Mouse (Mus musculus) midbrain, postnatal 0 days (tissue): ENCODE measurements at regions not wholly inside any gene's neighbourhood (a gene's known extent, or its start where the extent isn't known, plus 50 kb on each side); places are given as distances from the start of the nearest gene placed in this dataset.

Experiments used
- ATAC-seq: fragments of 200-750 bp; cut with Nextera tagmentation; 2 replicates; pipeline ENCODE4 v1.8.0; 2017; ENCODE audit warnings: moderate number of reproducible peaks, mild to moderate bottlenecking, moderate TSS enrichment, moderate library complexity; ENCODE audit not compliant: low FRiP score
- DNase-seq: peaks from one replicate; pipeline ENCODE4 v3.0.0-alpha.2; 2015; ENCODE audit warnings: low spot score
- H3K27ac ChIP-seq: fragments of 300-500 bp; sonication (generic); 2 replicates; pipeline ENCODE4 v1.5.1; 2014; ENCODE audit warnings: low read depth, mild to moderate bottlenecking, low read length, mixed read lengths
- H3K27me3 ChIP-seq: fragments of 300-500 bp; sonication (generic); 2 replicates; pipeline ENCODE4 v1.6.1; 2014; ENCODE audit warnings: low read length, control low read depth, mixed read lengths; ENCODE audit not compliant: insufficient read depth
- H3K36me3 ChIP-seq: fragments of 300-500 bp; sonication (generic); 2 replicates; pipeline ENCODE4 v1.6.1; 2014; ENCODE audit warnings: low read length, control low read depth, mixed read lengths; ENCODE audit not compliant: insufficient read depth
- H3K4me1 ChIP-seq: fragments of 300-500 bp; sonication (generic); 2 replicates; pipeline ENCODE4 v1.6.1; 2014; ENCODE audit warnings: mild to moderate bottlenecking, control low read depth, antibody characterized with exemption, low read length, mixed read lengths; ENCODE audit not compliant: insufficient read depth
- H3K4me2 ChIP-seq: fragments of 300-500 bp; sonication (generic); 2 replicates; pipeline ENCODE4 v1.6.1; 2014; ENCODE audit warnings: low read depth, mild to moderate bottlenecking, low read length, mixed read lengths; ENCODE audit not compliant: poor library complexity, severe bottlenecking
- H3K4me3 ChIP-seq: fragments of 300-500 bp; sonication (generic); 2 replicates; pipeline ENCODE4 v1.5.1; 2014; ENCODE audit warnings: low read depth, mild to moderate bottlenecking, low read length, moderate library complexity
- H3K9ac ChIP-seq: fragments of 300-500 bp; sonication (generic); replicated peaks from 2 replicates; pipeline ENCODE4 v1.6.1; 2014; ENCODE audit warnings: mild to moderate bottlenecking, low read length, moderate library complexity, mixed read lengths; ENCODE audit not compliant: poor library complexity, severe bottlenecking
- H3K9me3 ChIP-seq: fragments of 300-500 bp; sonication (generic); 2 replicates; pipeline ENCODE4 v1.6.1; 2016; ENCODE audit warnings: low read length, control low read depth
- CTCF ChIP-seq: IDR thresholded peaks from 2 replicates; pipeline ENCODE4 v1.5.1; 2016; ENCODE audit warnings: antibody characterized with exemption, mild to moderate bottlenecking
- WGBS: fragments of 180-500 bp; shearing (Covaris S2); extraction: QIAGEN DNeasy Blood & Tissue Kit; methylation state at CpG from one replicate; pipeline ENCODE4 v1.1.7; 2014; 5-methylcytosine and 5-hydroxymethylcytosine counted together

- H3K4me1 ChIP-seq: no peaks in the 10 kb centered on the region
- 91% methylated on average over 5 of the region's 5 CpGs for WGBS
- no peak overlapping the region for H3K4me2 ChIP-seq
- H3K4me3 ChIP-seq: no peak overlapping the region
- no peak for DNase-seq
- no peak for TF ChIP-seq CTCF
- H3K9ac ChIP-seq: no peak overlapping the region
- H3K27me3 ChIP-seq: no peaks in the 10 kb centered on the region
- H3K9me3 ChIP-seq: no peaks in the 10 kb centered on the region
- no peaks in the 10 kb centered on the region for H3K36me3 ChIP-seq
- ATAC-seq: no peak
- no peak overlapping the region for H3K27ac ChIP-seq
Observed at GRCm38 (mm10) chr8:89759531-89759930, 588.6 kb downstream of the Tox3 start.

DNA sequence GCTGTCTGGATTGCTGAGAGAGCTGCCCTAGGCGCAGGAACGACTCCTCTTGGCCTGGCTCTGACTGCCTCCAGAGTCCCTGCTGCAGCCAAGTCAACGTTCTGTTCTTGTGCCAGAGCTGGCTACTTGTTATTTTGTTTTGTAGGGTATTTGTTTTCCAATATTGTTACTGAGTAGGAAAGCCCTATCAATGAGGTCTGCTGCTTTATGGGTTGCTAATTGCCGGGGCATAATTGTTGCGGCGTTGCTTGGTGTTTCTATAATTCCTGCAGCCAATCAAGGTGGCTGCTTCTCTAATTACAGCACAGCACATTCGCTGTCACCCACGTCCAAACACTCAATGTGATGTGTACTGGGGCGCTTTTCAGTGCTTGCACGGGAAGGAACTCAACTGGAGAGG, 589.4 kb downstream of the Tox3 start:
- no peaks in the 10 kb centered on the region for H3K9me3 ChIP-seq
- no peaks in the 10 kb centered on the region for H3K4me1 ChIP-seq
- H3K9ac ChIP-seq: no peak overlapping the region
- no peak for TF ChIP-seq CTCF
- no peak for DNase-seq
- 68% methylated on average over 10 of the region's 10 CpGs for WGBS
- H3K27me3 ChIP-seq: no peaks in the 10 kb centered on the region
- no peak overlapping the region for H3K4me2 ChIP-seq
- H3K27ac ChIP-seq: no peak overlapping the region
- no peak for ATAC-seq
- no peaks in the 10 kb centered on the region for H3K36me3 ChIP-seq
- no peak overlapping the region for H3K4me3 ChIP-seq

DNA sequence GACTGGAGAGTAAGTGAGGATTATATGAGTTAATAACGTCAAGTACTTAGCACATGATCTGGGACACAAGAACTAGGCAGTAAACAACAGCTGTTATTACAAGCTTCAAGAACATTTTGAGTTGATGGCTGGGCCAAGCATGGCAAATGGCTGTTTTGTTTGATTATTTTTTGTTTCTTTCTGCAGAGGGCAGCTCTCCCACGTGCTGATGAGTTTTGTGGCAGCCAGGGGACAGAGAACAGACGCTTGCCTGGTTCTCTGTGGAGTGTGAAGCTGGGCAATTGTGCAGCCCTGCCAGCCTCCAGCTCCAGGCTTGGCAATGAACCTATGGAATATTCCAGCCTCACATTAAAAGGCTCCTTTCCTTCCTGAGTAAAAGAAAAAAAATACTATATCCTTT, 592.2 kb downstream of the Tox3 start:
- H3K4me3 ChIP-seq: no peak overlapping the region
- no peak overlapping the region for H3K9ac ChIP-seq
- ATAC-seq (no peak), DNase-seq (peak; percentile 15)
- TF ChIP-seq CTCF: no peak
- WGBS: 47% methylated on average over 3 of the region's 3 CpGs
- no peak overlapping the region for H3K4me2 ChIP-seq
- no peak overlapping the region for H3K27ac ChIP-seq
- no peaks in the 10 kb centered on the region for H3K27me3 ChIP-seq
- H3K4me1 ChIP-seq: no peaks in the 10 kb centered on the region
- no peaks in the 10 kb centered on the region for H3K36me3 ChIP-seq
- no peaks in the 10 kb centered on the region for H3K9me3 ChIP-seq

- Histone ChIP-seq H3K36me3 (no peaks in the 10 kb centered on the region), H3K9ac (no peak overlapping the region), H3K4me2 (no peak overlapping the region), H3K27ac (no peak overlapping the region), H3K4me3 (no peak overlapping the region), H3K4me1 (no peaks in the 10 kb centered on the region), H3K27me3 (no peaks in the 10 kb centered on the region), H3K9me3 (no peaks in the 10 kb centered on the region)
- no peak for TF ChIP-seq CTCF
- DNase-seq: no peak
- WGBS: 93% methylated on average over 3 of the region's 3 CpGs
- no peak for ATAC-seq
Observed at GRCm38 (mm10) chr8:89751201-89751600, 596.9 kb downstream of the Tox3 start.

GRCm38 (mm10) chr8:89747726-89748125, 600.4 kb downstream of the Tox3 start:
- no peak overlapping the region for H3K9ac ChIP-seq
- H3K27me3 ChIP-seq: no peaks in the 10 kb centered on the region
- no peak for DNase-seq
- WGBS: 80% methylated on average over 4 of the region's 4 CpGs
- no peak for ATAC-seq
- H3K27ac ChIP-seq: no peak overlapping the region
- no peak for TF ChIP-seq CTCF
- H3K36me3 ChIP-seq: no peaks in the 10 kb centered on the region
- no peaks in the 10 kb centered on the region for H3K4me1 ChIP-seq
- H3K4me2 ChIP-seq: no peak overlapping the region
- no peak overlapping the region for H3K4me3 ChIP-seq
- H3K9me3 ChIP-seq: no peaks in the 10 kb centered on the region

- WGBS: 66% methylated on average over 11 of the region's 11 CpGs
- no peak for ATAC-seq
- Histone ChIP-seq H3K4me2 (no peak overlapping the region), H3K27ac (no peak overlapping the region), H3K9ac (no peak overlapping the region), H3K27me3 (no peaks in the 10 kb centered on the region), H3K9me3 (no peaks in the 10 kb centered on the region), H3K4me1 (no peaks in the 10 kb centered on the region), H3K36me3 (no peaks in the 10 kb centered on the region), H3K4me3 (no peak overlapping the region)
- DNase-seq: peak; percentile 86
- no peak for TF ChIP-seq CTCF
Observed at GRCm38 (mm10) chr8:89744267-89745028, 603.7 kb downstream of the Tox3 start.
